Mouse (Mus musculus): ENCODE measurements around the gene Bfsp1.

The Bfsp1 gene

GRCm38 (mm10) chr2:143806140-143806923, 56.6 kb downstream of the Bfsp1 start:
- DNase-seq (ENCODE audit: low read depth in 2 of 2, low spot score in 2 of 2) = no peak

- no peak for DNase-seq (ENCODE audit: low read depth in 2 of 2, low spot score in 2 of 2)
These were observed 61.9 kb downstream of the Bfsp1 start for GRCm38 (mm10) chr2:143801097-143801496.

GRCm38 (mm10) chr2:143796335-143797013, 66.5 kb downstream of the Bfsp1 start:
- DNase-seq (ENCODE audit: low read depth in 2 of 2, low spot score in 2 of 2) = no peak

- DNase-seq (ENCODE audit: low read depth in 2 of 2, low spot score in 2 of 2) = no peak
These were observed 67.1 kb downstream of the Bfsp1 start for GRCm38 (mm10) chr2:143795858-143796257.

GRCm38 (mm10) chr2:143789911-143790310, 73.1 kb downstream of the Bfsp1 start:
- no peak for DNase-seq (ENCODE audit: low read depth in 2 of 2, low spot score in 2 of 2)

- no peak for DNase-seq (ENCODE audit: low read depth in 2 of 2, low spot score in 2 of 2)
These were observed 82.7 kb downstream of the Bfsp1 start for GRCm38 (mm10) chr2:143780310-143780709.
